Mouse (Mus musculus) brain, adult 2 months (tissue): ENCODE data around the gene Cnst.

Experiments
- DNase-seq: peaks from one replicate; pipeline ENCODE4 v3.0.0; 2011; ENCODE audit warnings: low read depth, low spot score

Gene Cnst

GRCm38 (mm10) chr1:179592143-179592542 lies 46.0 kb downstream of the Cnst start:
- no peak for DNase-seq

- DNase-seq: no peak
These were observed 46.8 kb downstream of the Cnst start for GRCm38 (mm10) chr1:179592972-179593371.

GRCm38 (mm10) chr1:179598386-179598785 lies 52.2 kb downstream of the Cnst start:
- no peak for DNase-seq

- no peak for DNase-seq
These were observed 58.4 kb downstream of the Cnst start for GRCm38 (mm10) chr1:179604526-179604925.

GRCm38 (mm10) chr1:179606004-179606723 lies 60.0 kb downstream of the Cnst start:
- DNase-seq: no peak

GRCm38 (mm10) chr1:179608521-179608920 lies 62.4 kb downstream of the Cnst start:
- DNase-seq: no peak

GRCm38 (mm10) chr1:179609724-179610505 lies 63.7 kb downstream of the Cnst start:
- peak; percentile 58 for DNase-seq

- DNase-seq: no peak
These were observed 65.0 kb downstream of the Cnst start for GRCm38 (mm10) chr1:179611182-179611581.

- no peak for DNase-seq
These were observed 66.2 kb downstream of the Cnst start for GRCm38 (mm10) chr1:179612418-179612817.

- DNase-seq: peak; percentile 55
These were observed 66.9 kb downstream of the Cnst start for GRCm38 (mm10) chr1:179612986-179613505.

- no peak for DNase-seq
These were observed 71.3 kb downstream of the Cnst start for GRCm38 (mm10) chr1:179617426-179617825.

- DNase-seq: no peak
These were observed 76.5 kb downstream of the Cnst start for GRCm38 (mm10) chr1:179622665-179623064.

GRCm38 (mm10) chr1:179623657-179624056 lies 77.5 kb downstream of the Cnst start:
- peak; percentile 55 for DNase-seq

GRCm38 (mm10) chr1:179624354-179624753 lies 78.2 kb downstream of the Cnst start:
- DNase-seq: peak; percentile 69

- no peak for DNase-seq
These were observed 81.7 kb downstream of the Cnst start for GRCm38 (mm10) chr1:179627855-179628254.

- no peak for DNase-seq
These were observed 82.4 kb downstream of the Cnst start for GRCm38 (mm10) chr1:179628438-179629106.

GRCm38 (mm10) chr1:179629276-179629675 lies 83.1 kb downstream of the Cnst start:
- DNase-seq: no peak

GRCm38 (mm10) chr1:179632746-179633413 lies 86.7 kb downstream of the Cnst start:
- DNase-seq: no peak

- DNase-seq: peak; percentile 35
These were observed 87.2 kb downstream of the Cnst start for GRCm38 (mm10) chr1:179633414-179633752.

- no peak for DNase-seq
These were observed 88.0 kb downstream of the Cnst start for GRCm38 (mm10) chr1:179634159-179634558.

- no peak for DNase-seq
These were observed 96.6 kb downstream of the Cnst start for GRCm38 (mm10) chr1:179642726-179643125.

- DNase-seq: peak; percentile 16
These were observed 98.0 kb downstream of the Cnst start for GRCm38 (mm10) chr1:179644151-179644550.
